Mouse (Mus musculus): ENCODE results near the gene Nek3.
A peak's percentile ranks its signal among the peaks of the same experiment; 100 is the strongest.

The Nek3 gene

GRCm38 (mm10) chr8:22166080-22166603 lies at the start of gene Nek3:
TSS of gene Nek3 (minus strand) at chr8:22166435.
- DNase-seq (ENCODE audit: low spot score), result peak; percentile 41

- no peak for DNase-seq (ENCODE audit: low spot score)
Observed at GRCm38 (mm10) chr8:22214826-22215225, 48.6 kb upstream of the Nek3 start.

- DNase-seq (ENCODE audit: low spot score), result no peak
Observed at GRCm38 (mm10) chr8:22209012-22209411, 42.8 kb upstream of the Nek3 start.

GRCm38 (mm10) chr8:22207535-22207934 lies 41.3 kb upstream of the Nek3 start:
- DNase-seq (ENCODE audit: low spot score), result no peak

GRCm38 (mm10) chr8:22199481-22199880 lies 33.2 kb upstream of the Nek3 start:
- DNase-seq (ENCODE audit: low spot score), result no peak

GRCm38 (mm10) chr8:22197914-22198313 lies 31.7 kb upstream of the Nek3 start:
- no peak for DNase-seq (ENCODE audit: low spot score)

- DNase-seq (ENCODE audit: low spot score), result no peak
Observed at GRCm38 (mm10) chr8:22193432-22194010, 27.3 kb upstream of the Nek3 start.

- DNase-seq (ENCODE audit: low spot score), result peak; percentile 48
Observed at GRCm38 (mm10) chr8:22192660-22193431, 26.6 kb upstream of the Nek3 start, which contains the start of gene Vps36. TSS of gene Vps36 (plus strand) at chr8:22192809.

- DNase-seq (ENCODE audit: low spot score), result peak; percentile 63
Observed at GRCm38 (mm10) chr8:22185431-22186397, 19.5 kb upstream of the Nek3 start, which contains the start of gene Ckap2. TSS of gene Ckap2 (minus strand) at chr8:22185819.

- no peak for DNase-seq (ENCODE audit: low spot score)
Observed at GRCm38 (mm10) chr8:22184884-22185283, 18.6 kb upstream of the Nek3 start.

GRCm38 (mm10) chr8:22175966-22176365 lies 9.7 kb upstream of the Nek3 start:
- no peak for DNase-seq (ENCODE audit: low spot score)

- no peak for DNase-seq (ENCODE audit: low spot score)
Observed at GRCm38 (mm10) chr8:22169167-22169566, 2.9 kb upstream of the Nek3 start.

GRCm38 (mm10) chr8:22165251-22166079 lies 770 bp downstream of the Nek3 start:
- DNase-seq (ENCODE audit: low spot score), result no peak

- DNase-seq (ENCODE audit: low spot score), result no peak
Observed at GRCm38 (mm10) chr8:22164431-22164830, 1.8 kb downstream of the Nek3 start.

- DNase-seq (ENCODE audit: low spot score), result no peak
Observed at GRCm38 (mm10) chr8:22162206-22162605, 4.0 kb downstream of the Nek3 start.

GRCm38 (mm10) chr8:22150345-22150663 lies 15.9 kb downstream of the Nek3 start:
- no peak for DNase-seq (ENCODE audit: low spot score)

- no peak for DNase-seq (ENCODE audit: low spot score)
Observed at GRCm38 (mm10) chr8:22149643-22150344, 16.4 kb downstream of the Nek3 start.

GRCm38 (mm10) chr8:22148367-22148740 lies 17.9 kb downstream of the Nek3 start:
- no peak for DNase-seq (ENCODE audit: low spot score)

- no peak for DNase-seq (ENCODE audit: low spot score)
Observed at GRCm38 (mm10) chr8:22147706-22148366, 18.4 kb downstream of the Nek3 start.

GRCm38 (mm10) chr8:22145831-22146230 lies 20.4 kb downstream of the Nek3 start:
- no peak for DNase-seq (ENCODE audit: low spot score)
